In the genomic region with DNA sequence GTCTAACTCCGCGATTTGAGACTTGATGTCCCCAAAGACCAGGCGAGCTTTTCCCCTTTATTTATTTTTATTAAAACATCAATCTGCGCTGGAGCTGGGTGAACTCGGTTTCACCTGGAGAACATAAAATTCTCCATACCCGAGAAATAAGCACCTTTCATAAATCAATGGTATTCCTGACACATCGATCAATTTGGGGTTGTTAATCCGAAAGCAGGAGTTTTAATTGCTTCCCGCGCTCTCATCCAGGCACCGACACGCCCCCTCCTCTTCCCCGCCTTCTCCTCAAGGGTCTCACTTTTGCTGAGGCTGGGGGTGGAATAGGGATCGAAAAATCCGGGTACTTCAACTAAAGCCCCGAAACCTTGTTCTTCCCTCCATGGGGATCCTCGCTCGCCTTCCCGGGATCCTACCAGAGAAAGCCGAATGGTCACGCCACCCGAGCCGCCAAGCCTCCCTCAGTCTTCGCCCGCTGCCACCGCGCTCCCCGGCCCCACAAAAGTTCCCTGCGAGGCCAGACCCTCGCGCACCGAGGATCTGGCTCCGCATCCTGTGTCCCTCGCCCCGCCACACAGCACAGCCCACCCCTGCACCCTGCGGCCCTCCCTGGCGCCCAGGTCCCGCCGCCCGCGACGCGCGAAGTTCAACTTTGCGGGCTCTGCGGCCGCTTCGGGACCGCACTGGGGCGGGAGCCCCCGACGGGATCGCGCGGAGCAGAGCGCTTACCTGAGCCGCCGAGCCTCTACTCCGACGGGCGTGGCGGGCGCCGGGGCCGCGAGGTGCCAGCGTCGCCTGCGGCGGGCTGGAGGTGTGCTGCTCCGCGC, we compare ENCODE assay signal across 8 mouse cellular contexts. TPM values are rescaled to one million over a fixed set of nuclear protein-coding genes. Genes with fewer than 3 reads are reported as not detected.
DNase-seq lines count a peak whose midpoint lies in the region; ATAC-seq and TF ChIP-seq lines count a peak whose summit lies in the region.

No protein-coding gene starts in this region.

- ATAC-seq in heart, embryonic 15.5 days (replicated peaks; ENCODE audit: insufficient number of reproducible peaks, insufficient read depth, low FRiP score, low read depth): no peak
- no peak for ATAC-seq in liver, embryonic 15.5 days (ENCODE audit: insufficient read depth)

- TF ChIP-seq CTCF in testis, adult 2 months (IDR thresholded peaks at IDR 0.05; ENCODE audit: control insufficient read depth, insufficient read depth, insufficient replicate concordance, low read depth, low read length): no peak

- H3K9ac ChIP-seq in heart, embryonic 15.5 days: peak overlapping the region; percentile 32
- no peak overlapping the region for H3K9ac ChIP-seq in liver, embryonic 15.5 days

- H3K27ac ChIP-seq in testis, adult 2 months (ENCODE audit: control insufficient read depth, insufficient read depth, low read depth, low read length): no peak overlapping the region
- H3K27ac ChIP-seq in heart, embryonic 15.5 days: no peak overlapping the region
- no peak overlapping the region for H3K27ac ChIP-seq in liver, embryonic 15.5 days (replicated peaks)

- H3K36me3 ChIP-seq in testis, adult 2 months (ENCODE audit: control insufficient read depth, insufficient read depth, low read length): no peaks in the 10 kb centered on the region
- H3K36me3 ChIP-seq in heart, embryonic 15.5 days: no peaks in the 10 kb centered on the region
- H3K36me3 ChIP-seq in liver, embryonic 15.5 days (replicated peaks): no peaks in the 10 kb centered on the region

- no peak for TF ChIP-seq POLR2A in testis, adult 2 months (IDR thresholded peaks at IDR 0.05; ENCODE audit: control insufficient read depth, low read depth, low read length)

- under 1% methylated on average over 71 of the region's 72 CpGs for WGBS in heart, embryonic 15.5 days
- WGBS in liver, embryonic 15.5 days (ENCODE audit: insufficient replicate concordance): 1% methylated on average over 70 of the region's 72 CpGs

- peaks cover 2% of the 10 kb centered on the region; the same call in 1 of the 2 replicates for H3K27me3 ChIP-seq in testis, adult 2 months (ENCODE audit: control insufficient read depth, insufficient read depth, low read length)
- H3K27me3 ChIP-seq in heart, embryonic 15.5 days: peaks cover 97% of the 10 kb centered on the region
- peaks cover 97% of the 10 kb centered on the region for H3K27me3 ChIP-seq in liver, embryonic 15.5 days

- peak overlapping the region; percentile 65 for H3K4me2 ChIP-seq in heart, embryonic 15.5 days
- H3K4me2 ChIP-seq in liver, embryonic 15.5 days: peak overlapping the region; percentile 5

- H3K9me3 ChIP-seq in heart, embryonic 15.5 days (replicated peaks): no peaks in the 10 kb centered on the region
- no peaks in the 10 kb centered on the region for H3K9me3 ChIP-seq in liver, embryonic 15.5 days (replicated peaks)

- no peak for DNase-seq in testis, postnatal 10 days (ENCODE audit: low spot score)
- peak; percentile 33 for DNase-seq in testis, postnatal 14 days (ENCODE audit: low spot score)
- no peak for DNase-seq in urinary bladder, adult 2 months (ENCODE audit: low spot score)
- no peak for DNase-seq in right cerebral cortex, postnatal 36 days (ENCODE audit: low spot score in 2 of 2)
- DNase-seq in spleen, postnatal 10 days (ENCODE audit: low spot score in 2 of 2): no peak

- peak overlapping the region; percentile 68 for H3K4me3 ChIP-seq in testis, adult 2 months (ENCODE audit: control insufficient read depth, low read depth, low read length)
- peak overlapping the region; percentile 47 for H3K4me3 ChIP-seq in heart, embryonic 15.5 days
- no peak overlapping the region for H3K4me3 ChIP-seq in liver, embryonic 15.5 days (replicated peaks)

- peaks cover 15% of the 10 kb centered on the region for H3K4me1 ChIP-seq in testis, adult 2 months (ENCODE audit: control insufficient read depth, insufficient read depth, low read length)
- H3K4me1 ChIP-seq in heart, embryonic 15.5 days (replicated peaks): peaks cover 48% of the 10 kb centered on the region
- peaks cover 7% of the 10 kb centered on the region; the same call in 1 of the 2 replicates for H3K4me1 ChIP-seq in liver, embryonic 15.5 days (replicated peaks)

RNA-seq across cellular contexts. Expression of a gene that starts 7.9 kb away (rescaled TPM):
- polyA plus RNA-seq in testis, adult 2 months (2012; rRNA removed): 2.6 and 3.1 TPM in 2 replicates
- polyA plus RNA-seq in heart, embryonic 15.5 days (2015; fragmentation: Nextera tagmentation; extraction: Ambion mirVana): 1.2 and 1.3 TPM in 2 replicates
- 0.02 and 0.05 TPM in 2 replicates for polyA plus RNA-seq in liver, embryonic 15.5 days (2015; fragmentation: Nextera tagmentation; extraction: Ambion mirVana)
- polyA plus RNA-seq in urinary bladder, adult 2 months (2012; rRNA removed): 1.1 and 1.2 TPM in 2 replicates
